Mouse (Mus musculus) forebrain, embryonic 13.5 days (tissue): ENCODE measurements around the gene Mmp21. TPM values are rescaled to one million over a fixed set of nuclear protein-coding genes. Genes with fewer than 3 reads are reported as not detected.
"Not testable (repeated sequence)": the region's sequence is repeated elsewhere in the genome, so short reads cannot be mapped to it uniquely, and the experiment has no call there.

Experiments
- ATAC-seq: fragments of 200-750 bp; cut with Nextera tagmentation; 2 replicates; pipeline ENCODE4 v1.8.0; 2017
- H3K27ac ChIP-seq: fragments of 300-500 bp; sonication (generic); 2 replicates; pipeline ENCODE4 v1.5.1; 2015; ENCODE audit warnings: inconsistent platforms, mild to moderate bottlenecking, moderate library complexity
- H3K27me3 ChIP-seq: fragments of 300-500 bp; sonication (generic); 2 replicates; pipeline ENCODE4 v1.6.1; 2015; ENCODE audit warnings: mild to moderate bottlenecking, inconsistent platforms
- H3K36me3 ChIP-seq: fragments of 300-500 bp; sonication (generic); 2 replicates; pipeline ENCODE4 v1.6.1; 2015; ENCODE audit warnings: mild to moderate bottlenecking, inconsistent platforms; ENCODE audit not compliant: poor library complexity, severe bottlenecking
- H3K4me1 ChIP-seq: fragments of 300-500 bp; sonication (generic); 2 replicates; pipeline ENCODE4 v1.6.1; 2015; ENCODE audit warnings: inconsistent platforms
- H3K4me2 ChIP-seq: fragments of 300-500 bp; sonication (generic); 2 replicates; pipeline ENCODE4 v1.6.1; 2015; ENCODE audit warnings: inconsistent platforms, mild to moderate bottlenecking, moderate library complexity
- H3K4me3 ChIP-seq: fragments of 300-500 bp; sonication (generic); 2 replicates; pipeline ENCODE4 v1.5.1; 2015; ENCODE audit warnings: mild to moderate bottlenecking, inconsistent platforms
- H3K9ac ChIP-seq: fragments of 300-500 bp; sonication (generic); 2 replicates; pipeline ENCODE4 v1.6.1; 2015; ENCODE audit warnings: mild to moderate bottlenecking, inconsistent platforms
- H3K9me3 ChIP-seq: fragments of 300-500 bp; sonication (generic); replicated peaks from 2 replicates; pipeline ENCODE4 v1.6.1; 2016; ENCODE audit warnings: inconsistent platforms
- WGBS: fragments of 180-500 bp; shearing (Covaris S2); methylation state at CpG from one replicate; pipeline ENCODE4 v1.1.7; 2015; 5-methylcytosine and 5-hydroxymethylcytosine counted together
- polyA plus RNA-seq: library from polyadenylated mRNA; unstranded; fragments of >200 nt; fragmentation: Nextera tagmentation; extraction: Ambion mirVana; gene quantifications from 2 replicates; pipeline ENCODE4 v1.2.1, GENCODE M21; 2015

Gene Mmp21
- polyA plus RNA-seq, 1 experiment from 2014 or later = 0.23 TPM

DNA sequence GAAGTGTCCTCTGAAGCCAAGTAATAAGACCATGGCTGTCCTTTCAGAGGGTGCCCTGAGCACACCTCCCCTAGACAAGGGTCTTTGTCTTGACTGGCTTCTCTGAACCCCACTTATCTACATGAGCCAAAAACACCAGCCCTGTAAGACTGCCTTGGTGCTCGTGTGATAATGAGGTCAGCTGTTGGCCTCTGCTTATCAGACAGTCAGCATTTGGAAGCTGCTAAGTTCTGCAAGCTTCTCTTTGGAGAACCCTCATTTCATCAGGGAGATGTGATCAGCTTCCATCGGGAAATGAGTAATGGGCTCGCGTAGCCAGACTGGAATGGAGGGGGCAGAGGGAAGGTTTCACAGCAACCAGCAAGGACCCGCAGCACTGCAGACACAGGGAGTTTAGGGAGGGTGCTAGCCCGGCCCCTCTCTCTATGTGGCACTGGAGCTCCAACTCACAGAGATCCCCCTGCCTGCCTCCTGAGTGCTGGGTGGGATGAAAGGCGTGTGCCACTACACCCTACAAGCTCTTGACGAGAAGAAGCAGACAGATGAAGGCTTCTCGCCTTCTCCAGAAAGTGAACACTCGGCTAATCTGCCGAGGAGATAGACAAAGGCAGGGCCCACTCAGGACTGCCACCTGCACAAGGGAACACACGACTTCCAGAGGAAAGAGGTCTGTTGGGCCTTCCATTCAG, 18.3 kb upstream of the Mmp21 start:
- ATAC-seq = no peak
- Histone ChIP-seq H3K36me3 (peaks cover 27% of the 10 kb centered on the region), H3K4me2 (no peak overlapping the region), H3K9me3 (no peaks in the 10 kb centered on the region), H3K9ac (no peak overlapping the region), H3K27ac (no peak overlapping the region), H3K4me1 (no peaks in the 10 kb centered on the region), H3K27me3 (no peaks in the 10 kb centered on the region), H3K4me3 (no peak overlapping the region)
- WGBS = 89% methylated on average over 12 of the region's 12 CpGs

DNA sequence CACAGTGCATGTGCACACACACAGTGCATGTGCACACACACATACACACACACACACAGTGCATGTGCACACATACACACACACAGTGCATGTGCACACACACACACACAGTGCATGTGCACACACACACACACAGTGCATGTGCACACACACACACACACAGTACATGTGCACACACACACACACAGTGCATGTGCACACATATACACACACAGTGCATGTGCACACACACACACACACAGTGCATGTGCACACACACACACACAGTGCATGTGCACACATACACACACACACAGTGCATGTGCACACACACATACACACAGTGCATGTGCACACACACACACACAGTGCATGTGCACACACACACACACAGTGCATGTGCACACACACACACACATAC, 5.8 kb upstream of the Mmp21 start:
- ATAC-seq, H3K27me3 ChIP-seq, H3K9ac ChIP-seq, H3K4me2 ChIP-seq, H3K27ac ChIP-seq, H3K4me1 ChIP-seq, H3K4me3 ChIP-seq: not testable (repeated sequence)
- Histone ChIP-seq H3K36me3 (peaks cover 53% of the 10 kb centered on the region), H3K9me3 (peaks cover 20% of the 10 kb centered on the region)

DNA sequence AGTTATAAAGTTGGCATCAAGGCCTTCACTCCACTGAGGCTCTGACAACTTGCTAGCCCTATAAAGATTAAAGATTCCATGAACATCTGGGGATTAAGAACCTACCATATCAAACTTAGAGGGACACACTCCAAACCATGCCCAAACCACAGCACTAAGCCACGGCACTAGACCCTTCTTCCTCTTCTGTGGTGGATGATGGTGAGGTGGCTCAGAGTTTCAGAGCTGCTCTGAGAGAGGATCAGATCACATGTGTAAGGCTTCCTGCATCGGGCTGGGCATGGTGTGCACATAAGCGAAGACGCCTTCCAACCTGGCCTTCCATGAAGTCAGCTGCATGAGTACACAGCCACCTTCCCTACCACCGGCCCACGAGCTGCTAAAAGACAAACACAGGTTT, 4.8 kb upstream of the Mmp21 start:
- Histone ChIP-seq H3K9me3 (peaks cover 20% of the 10 kb centered on the region), H3K4me3 (no peak overlapping the region), H3K27ac (no peak overlapping the region), H3K27me3 (no peaks in the 10 kb centered on the region), H3K36me3 (peaks cover 43% of the 10 kb centered on the region), H3K4me1 (no peaks in the 10 kb centered on the region), H3K9ac (no peak overlapping the region), H3K4me2 (no peak overlapping the region)
- ATAC-seq = no peak
- WGBS = 96% methylated on average over 6 of the region's 6 CpGs

- H3K4me2 ChIP-seq = no peak overlapping the region
- H3K9ac ChIP-seq = no peak overlapping the region
- H3K36me3 ChIP-seq = peaks cover 38% of the 10 kb centered on the region
- H3K4me1 ChIP-seq = 0 out of 2 replicates have a peak, but pooled peaks cover 4% of the 10 kb centered on the region
- H3K27ac ChIP-seq = no peak overlapping the region
- no peak overlapping the region for H3K4me3 ChIP-seq
- H3K27me3 ChIP-seq = no peaks in the 10 kb centered on the region
- peaks cover 16% of the 10 kb centered on the region for H3K9me3 ChIP-seq
- ATAC-seq = no peak
- 78% methylated on average over 5 of the region's 5 CpGs for WGBS
Measured at GRCm38 (mm10) chr7:133684110-133684509, 4.2 kb upstream of the Mmp21 start.

DNA sequence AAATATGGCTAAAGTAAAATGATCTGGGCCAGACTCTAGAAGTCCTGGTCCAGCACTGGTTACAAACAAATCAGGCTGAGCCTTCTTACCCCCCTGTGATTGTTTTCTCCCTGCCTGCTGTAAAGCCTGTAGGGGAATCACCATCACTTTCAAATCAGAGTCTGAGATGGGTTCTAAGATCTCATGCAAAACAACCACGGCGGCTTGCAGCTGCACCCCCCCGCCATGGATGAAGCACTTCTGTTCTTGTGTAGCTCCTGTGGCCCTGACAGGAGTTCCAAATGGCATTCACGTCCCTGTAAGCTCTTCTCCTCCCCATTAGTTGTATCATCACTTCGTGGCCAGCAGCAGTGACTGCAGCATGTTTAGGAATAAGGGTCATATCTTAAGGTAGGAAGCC, 3.8 kb upstream of the Mmp21 start:
- H3K4me2 ChIP-seq = no peak overlapping the region
- H3K27ac ChIP-seq = no peak overlapping the region
- no peak overlapping the region for H3K9ac ChIP-seq
- peaks cover 33% of the 10 kb centered on the region for H3K36me3 ChIP-seq
- no peak for ATAC-seq
- peaks cover 12% of the 10 kb centered on the region for H3K9me3 ChIP-seq
- H3K4me3 ChIP-seq = no peak overlapping the region
- no peaks in the 10 kb centered on the region for H3K27me3 ChIP-seq
- 88% methylated on average over 5 of the region's 5 CpGs for WGBS
- 0 out of 2 replicates have a peak, but pooled peaks cover 4% of the 10 kb centered on the region for H3K4me1 ChIP-seq

- Histone ChIP-seq H3K4me1 (0 out of 2 replicates have a peak, but pooled peaks cover 4% of the 10 kb centered on the region), H3K9ac (no peak overlapping the region), H3K27ac (no peak overlapping the region), H3K9me3 (no peaks in the 10 kb centered on the region), H3K4me3 (no peak overlapping the region), H3K27me3 (no peaks in the 10 kb centered on the region), H3K4me2 (no peak overlapping the region), H3K36me3 (peaks cover 3% of the 10 kb centered on the region)
- no peak for ATAC-seq
- WGBS = 66% methylated on average over 4 of the region's 4 CpGs
Measured at GRCm38 (mm10) chr7:133679439-133679838, 422 bp downstream of the Mmp21 start.

DNA sequence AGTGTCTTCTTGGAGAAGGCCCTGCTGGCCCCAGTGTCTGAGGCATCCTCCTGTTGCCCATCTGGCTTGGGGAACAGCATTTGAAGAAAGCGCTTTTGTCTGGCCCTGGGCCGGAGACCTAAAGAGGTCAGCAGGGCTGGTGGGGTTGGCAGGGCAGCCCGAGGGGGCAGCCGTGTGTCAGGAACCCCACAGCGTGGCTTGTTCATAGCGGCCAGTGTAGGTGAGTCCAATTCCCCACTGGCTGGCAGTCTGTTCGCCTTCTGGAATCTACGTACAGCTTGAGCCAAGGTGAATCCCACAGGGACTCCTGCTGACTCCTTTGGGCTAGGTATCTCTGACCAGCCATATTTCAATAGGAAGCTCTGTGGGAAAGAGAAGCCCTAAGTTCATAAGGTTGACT, 1.1 kb downstream of the Mmp21 start:
- Histone ChIP-seq H3K4me2 (no peak overlapping the region), H3K27me3 (no peaks in the 10 kb centered on the region), H3K4me3 (no peak overlapping the region), H3K36me3 (no peaks in the 10 kb centered on the region; the same call in 1 of the 2 replicates), H3K9me3 (no peaks in the 10 kb centered on the region), H3K9ac (no peak overlapping the region), H3K4me1 (0 out of 2 replicates have a peak, but pooled peaks cover 4% of the 10 kb centered on the region), H3K27ac (no peak overlapping the region)
- no peak for ATAC-seq
- 95% methylated on average over 8 of the region's 8 CpGs for WGBS

- Histone ChIP-seq H3K36me3 (peaks cover 25% of the 10 kb centered on the region), H3K4me1 (0 out of 2 replicates have a peak, but pooled peaks cover 4% of the 10 kb centered on the region), H3K27me3 (no peaks in the 10 kb centered on the region), H3K4me2 (no peak overlapping the region), H3K4me3 (no peak overlapping the region), H3K27ac (no peak overlapping the region), H3K9ac (no peak overlapping the region), H3K9me3 (no peaks in the 10 kb centered on the region)
- WGBS = 67% methylated on average over 9 of the region's 9 CpGs
- no peak for ATAC-seq
Measured at GRCm38 (mm10) chr7:133676002-133676401, 3.9 kb downstream of the Mmp21 start.

DNA sequence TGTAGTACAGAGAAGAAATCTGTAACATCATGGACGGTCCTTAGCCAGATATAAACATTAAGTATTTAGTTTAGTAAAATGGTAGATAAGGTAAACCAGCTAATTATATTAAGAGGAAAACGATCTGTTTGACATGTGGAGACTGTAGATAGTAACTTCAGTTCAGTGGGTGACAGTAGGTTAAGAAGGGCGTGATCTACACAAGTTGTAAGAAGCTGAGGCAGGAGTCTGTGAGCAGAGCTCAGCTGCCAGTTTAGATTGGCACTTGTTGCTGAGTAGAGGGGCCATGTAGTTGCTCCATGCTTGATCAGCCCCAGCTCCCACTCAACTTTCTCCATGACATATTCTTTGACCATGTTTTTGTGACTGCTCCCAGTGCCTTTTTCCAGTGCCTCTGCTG, 9.0 kb downstream of the Mmp21 start:
- no peak overlapping the region for H3K4me3 ChIP-seq
- no peak overlapping the region for H3K9ac ChIP-seq
- H3K36me3 ChIP-seq = peaks cover 71% of the 10 kb centered on the region
- no peak overlapping the region for H3K27ac ChIP-seq
- no peak overlapping the region for H3K4me2 ChIP-seq
- WGBS = 95% methylated on average over 3 of the region's 3 CpGs
- H3K27me3 ChIP-seq = no peaks in the 10 kb centered on the region
- ATAC-seq = no peak
- H3K4me1 ChIP-seq = no peaks in the 10 kb centered on the region
- no peaks in the 10 kb centered on the region for H3K9me3 ChIP-seq

GRCm38 (mm10) chr7:133669946-133670345, 9.9 kb downstream of the Mmp21 start:
- Histone ChIP-seq H3K4me1 (no peaks in the 10 kb centered on the region), H3K36me3 (peaks cover 80% of the 10 kb centered on the region), H3K4me2 (no peak overlapping the region), H3K4me3 (no peak overlapping the region), H3K27me3 (no peaks in the 10 kb centered on the region), H3K27ac (no peak overlapping the region), H3K9me3 (no peaks in the 10 kb centered on the region), H3K9ac (no peak overlapping the region)
- WGBS = 93% methylated on average over 9 of the region's 9 CpGs
- no peak for ATAC-seq

- no peaks in the 10 kb centered on the region for H3K27me3 ChIP-seq
- H3K9me3 ChIP-seq = no peaks in the 10 kb centered on the region
- no peak for ATAC-seq
- H3K4me1 ChIP-seq = no peaks in the 10 kb centered on the region
- 96% methylated on average over 1 of the region's 1 CpGs for WGBS
- H3K9ac ChIP-seq = no peak overlapping the region
- H3K36me3 ChIP-seq = peaks cover 89% of the 10 kb centered on the region
- H3K27ac ChIP-seq = no peak overlapping the region
- H3K4me2 ChIP-seq = no peak overlapping the region
- no peak overlapping the region for H3K4me3 ChIP-seq
Measured at GRCm38 (mm10) chr7:133669071-133669470, 10.8 kb downstream of the Mmp21 start.

DNA sequence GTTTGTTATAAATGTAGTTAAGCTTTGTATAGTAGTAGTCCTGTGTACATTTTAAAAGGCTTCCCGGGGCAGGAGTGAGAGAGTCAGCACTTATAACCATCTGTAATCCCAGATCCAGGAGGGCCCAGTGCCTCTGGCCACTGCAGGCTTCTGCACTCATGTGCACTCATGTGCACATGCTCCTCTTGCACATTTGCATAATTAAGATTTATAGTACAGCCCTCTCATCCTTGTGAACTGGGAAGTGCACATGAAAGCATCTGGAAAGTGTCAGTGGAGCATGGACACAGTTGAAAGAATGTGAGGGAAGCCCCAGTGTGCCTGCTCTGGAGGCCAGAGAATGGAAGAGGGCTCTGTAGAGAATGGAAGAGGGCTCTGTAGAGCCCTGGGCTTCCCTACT, 17.4 kb downstream of the Mmp21 start:
- Histone ChIP-seq H3K27me3 (no peaks in the 10 kb centered on the region), H3K36me3 (peaks cover 96% of the 10 kb centered on the region), H3K4me2 (no peak overlapping the region), H3K4me3 (no peak overlapping the region), H3K4me1 (no peaks in the 10 kb centered on the region), H3K27ac (no peak overlapping the region), H3K9me3 (no peaks in the 10 kb centered on the region), H3K9ac (no peak overlapping the region)
- WGBS = 90% methylated on average over 1 of the region's 1 CpGs
- no peak for ATAC-seq

DNA sequence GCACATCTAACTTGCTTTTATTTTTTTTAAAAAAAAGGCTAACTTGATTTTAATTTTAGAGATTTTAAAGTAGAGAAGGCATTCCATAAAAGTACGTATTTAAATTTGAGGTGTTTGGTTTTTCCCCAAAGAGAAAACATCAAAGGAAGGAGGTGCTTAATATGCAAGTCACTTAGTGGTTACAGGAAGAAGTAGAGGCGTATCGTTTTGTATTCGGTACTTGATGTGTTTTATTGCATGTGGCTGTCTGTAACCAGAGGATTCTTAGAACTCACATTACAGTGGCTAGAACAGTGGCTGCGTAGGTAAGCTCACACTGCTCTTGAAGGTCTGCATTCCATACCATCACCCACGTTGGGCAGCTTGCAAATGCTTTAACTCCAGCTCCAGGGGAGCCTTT, 34.1 kb downstream of the Mmp21 start:
- no peak for ATAC-seq
- H3K27ac ChIP-seq = no peak overlapping the region

More for the DNA sequence above, 34.1 kb downstream of the Mmp21 start:
- H3K4me1 ChIP-seq = no peaks in the 10 kb centered on the region
- peaks cover 92% of the 10 kb centered on the region for H3K36me3 ChIP-seq
- no peaks in the 10 kb centered on the region for H3K9me3 ChIP-seq
- no peak overlapping the region for H3K4me2 ChIP-seq
- 86% methylated on average over 6 of the region's 6 CpGs for WGBS
- no peak overlapping the region for H3K9ac ChIP-seq
- no peaks in the 10 kb centered on the region for H3K27me3 ChIP-seq
- H3K4me3 ChIP-seq = no peak overlapping the region
